Mouse (Mus musculus): ENCODE results near the gene Bax. TPM values are rescaled to one million over a fixed set of nuclear protein-coding genes. Genes with fewer than 3 reads are reported as not detected.

The Bax gene
- total RNA-seq, 2 experiments from 2014 or later, result 28.7 to 39.3 TPM

DNA sequence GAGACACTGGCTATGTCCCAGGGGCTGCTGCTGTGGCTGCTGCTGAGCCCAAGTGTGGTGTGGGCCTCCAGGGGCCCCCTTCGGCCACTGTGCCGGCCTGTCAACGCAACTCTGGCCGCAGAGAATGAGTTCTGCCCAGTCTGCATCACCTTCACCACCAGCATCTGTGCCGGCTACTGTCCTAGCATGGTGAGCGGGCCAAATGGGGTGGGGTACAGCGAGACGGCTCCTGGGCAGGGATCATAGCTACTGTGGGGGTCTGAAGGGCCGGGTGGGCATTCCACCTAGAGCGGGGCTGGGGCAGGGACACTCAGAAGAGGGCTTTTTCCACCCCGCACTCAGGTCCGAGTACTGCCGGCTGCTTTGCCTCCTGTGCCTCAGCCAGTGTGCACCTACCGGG, 45.5 kb downstream of the Bax start:
- no peak for ATAC-seq (replicated peaks; ENCODE audit: poor library complexity, severe bottlenecking)

DNA sequence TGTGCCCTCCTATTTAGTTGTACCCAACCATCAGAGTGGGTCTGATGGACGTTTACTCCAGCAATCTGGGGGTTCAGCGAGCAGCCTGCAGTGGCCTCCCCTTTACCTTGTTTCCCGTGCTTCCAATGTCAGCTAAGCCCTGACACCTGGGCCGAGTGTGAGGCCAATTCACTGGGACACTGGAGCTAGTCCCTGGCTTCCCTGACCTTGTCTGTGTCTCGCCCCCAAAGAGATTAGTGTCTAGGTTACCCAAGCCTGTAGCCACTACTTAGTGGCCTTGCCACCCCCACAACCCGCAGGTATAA, 46.1 kb downstream of the Bax start, which contains the start of gene Lhb:
TSS of gene Lhb (plus strand) at position 206 of the 305 bp plus-strand sequence.
- ATAC-seq (replicated peaks; ENCODE audit: poor library complexity, severe bottlenecking), result no peak

DNA sequence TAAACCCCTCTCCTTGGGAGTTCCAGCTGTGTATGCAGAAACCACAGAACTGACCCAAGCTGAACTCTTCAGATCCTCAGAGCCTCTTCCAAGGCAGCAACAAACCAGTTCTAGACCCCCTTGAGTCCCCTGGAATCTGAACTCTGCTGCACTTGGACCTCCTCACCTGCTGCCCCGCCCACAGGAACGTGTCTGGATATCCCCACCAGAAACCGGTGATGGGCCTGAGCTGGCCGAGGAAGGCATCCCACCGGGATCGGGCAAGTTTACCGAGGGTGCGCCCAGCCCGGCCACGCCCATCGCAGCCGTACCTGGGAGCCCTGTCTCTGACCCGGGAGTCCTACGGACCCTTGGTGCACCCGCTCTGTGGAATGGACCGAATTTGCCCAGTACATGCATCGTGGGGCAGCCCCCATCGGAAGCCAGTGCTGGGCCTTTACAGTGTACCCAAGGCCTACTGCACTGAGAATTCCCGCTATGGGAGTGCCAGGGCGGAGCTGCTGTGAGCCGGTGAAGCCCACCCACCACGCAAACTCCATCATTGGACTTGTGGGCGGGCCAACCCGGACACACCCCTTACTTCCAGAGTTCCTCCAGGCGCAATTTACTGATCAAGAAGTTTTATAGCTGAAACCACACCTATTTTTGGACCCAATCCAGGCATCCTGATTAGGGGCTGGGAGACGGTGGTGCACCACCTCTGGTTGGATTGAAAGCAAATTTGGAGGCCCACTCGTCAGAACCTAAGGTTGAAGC, 46.7 kb downstream of the Bax start:
- no peak for ATAC-seq (replicated peaks; ENCODE audit: poor library complexity, severe bottlenecking)

GRCm38 (mm10) chr7:45417962-45418492, 48.7 kb downstream of the Bax start:
- ATAC-seq (replicated peaks; ENCODE audit: poor library complexity, severe bottlenecking), result no peak

GRCm38 (mm10) chr7:45415636-45416035, 51.1 kb downstream of the Bax start:
- peak; percentile 59 for ATAC-seq (replicated peaks; ENCODE audit: poor library complexity, severe bottlenecking)

- ATAC-seq (replicated peaks; ENCODE audit: poor library complexity, severe bottlenecking), result no peak
Observed at GRCm38 (mm10) chr7:45414740-45415224, 51.9 kb downstream of the Bax start.

DNA sequence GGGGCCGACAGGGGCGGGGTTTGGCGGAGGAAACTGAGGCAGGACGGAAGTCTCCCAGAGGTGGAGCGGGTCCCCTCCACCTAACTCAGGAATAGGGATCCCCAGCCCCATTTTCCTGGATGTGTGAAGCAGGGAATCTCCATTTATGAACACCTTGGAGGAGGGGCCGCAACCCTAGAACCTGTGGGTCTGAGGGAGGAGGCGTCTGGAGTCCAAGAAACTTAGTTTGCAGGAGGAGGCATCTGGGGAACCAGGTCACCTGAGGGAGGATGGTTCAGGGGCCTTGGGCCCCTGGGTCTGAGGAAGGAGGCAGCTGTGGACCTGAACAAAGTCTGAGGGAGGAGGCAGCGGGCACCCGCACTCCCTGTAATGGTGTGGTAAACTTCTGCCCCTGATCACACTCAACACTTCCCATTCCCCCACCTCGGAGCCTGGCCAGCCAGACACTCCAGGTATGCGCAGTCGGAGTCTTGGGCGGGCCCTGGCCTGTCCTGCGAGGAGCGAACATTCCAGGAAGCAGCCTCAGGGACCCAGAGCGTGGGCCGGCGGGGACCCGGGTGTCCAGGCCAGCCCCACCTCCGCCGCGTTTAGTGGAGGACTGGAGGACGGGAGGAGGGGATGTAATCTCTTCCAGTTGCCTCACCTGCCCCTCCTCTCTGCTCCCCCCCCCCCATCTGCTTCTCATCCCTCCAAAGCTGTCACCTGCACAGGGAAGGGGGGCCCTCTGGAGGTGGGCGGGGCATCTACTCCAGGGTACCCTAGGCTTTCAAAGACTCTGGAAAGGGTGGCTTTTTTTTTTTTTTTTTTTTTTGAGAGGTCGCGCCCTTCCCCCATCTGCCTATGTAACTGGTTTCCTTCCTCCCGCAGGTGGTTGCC, 52.6 kb downstream of the Bax start:
- 0 out of 2 replicates have a peak, but pooled peaks have one; percentile 15 for ATAC-seq (replicated peaks; ENCODE audit: poor library complexity, severe bottlenecking)

DNA sequence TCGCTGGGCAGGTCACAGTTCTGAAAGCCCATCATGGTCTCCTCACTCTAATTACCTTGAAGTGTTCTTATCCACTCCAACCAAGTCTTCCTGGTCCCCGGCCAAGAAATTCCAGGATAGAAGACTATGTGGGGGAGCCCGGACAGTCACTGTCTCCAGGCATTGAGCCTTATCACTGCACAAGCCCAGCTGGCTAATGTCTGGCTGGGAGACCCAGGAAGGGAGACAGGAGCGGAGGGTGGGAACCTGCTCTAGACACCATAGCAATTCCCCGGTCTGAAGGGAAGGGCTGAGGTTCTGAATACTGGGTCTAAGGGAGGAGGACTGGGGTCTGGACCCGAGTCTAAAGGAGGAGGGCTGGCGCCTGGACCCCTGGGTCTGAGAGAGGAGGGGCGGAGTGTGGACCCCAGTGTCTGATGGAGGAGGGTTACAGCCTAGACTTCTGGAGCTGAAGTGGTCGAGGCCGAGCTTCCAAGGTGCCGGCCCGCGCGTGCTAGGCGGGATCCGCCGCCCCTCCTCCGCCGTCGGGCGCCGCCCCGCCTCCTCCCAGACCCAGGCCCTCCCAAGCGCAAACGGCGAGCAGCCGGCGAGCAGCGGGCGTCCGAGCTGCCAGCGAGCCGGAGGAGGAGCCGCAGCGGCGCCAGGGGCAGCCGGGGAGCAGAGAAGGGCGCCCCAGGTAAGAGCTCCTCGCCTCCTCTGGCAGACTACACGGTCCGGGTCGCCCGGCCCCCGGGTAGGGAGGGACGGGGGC, 53.4 kb downstream of the Bax start, which contains the start of gene Ntf5:
TSS of gene Ntf5 (plus strand) at position 583 of the 751 bp plus-strand sequence.
- no peak for ATAC-seq (replicated peaks; ENCODE audit: poor library complexity, severe bottlenecking)

- no peak for ATAC-seq (replicated peaks; ENCODE audit: poor library complexity, severe bottlenecking)
Observed at GRCm38 (mm10) chr7:45412421-45412820, 54.3 kb downstream of the Bax start.

Other genes starting within 250 kb of the Bax start
Only the 30 nearest of the 33 such genes appear.
- gene Cd37, start 227.8 kb downstream of the Bax start, total RNA-seq (2014; fragmentation: Nextera tagmentation), result 104 and 177 TPM in 2 replicates
- 59.5 and 69.2 TPM in 2 replicates for gene Cd37, start 227.8 kb downstream of the Bax start, total RNA-seq (2017)
- not detected in 2 replicates for gene Slc6a16, start 225.8 kb downstream of the Bax start, total RNA-seq (2014; fragmentation: Nextera tagmentation)
- not detected in 2 replicates for gene Slc6a16, start 225.8 kb downstream of the Bax start, total RNA-seq (2017)
- not detected in 2 replicates for gene Slc6a21, start 189.4 kb downstream of the Bax start, total RNA-seq (2014; fragmentation: Nextera tagmentation)
- gene Slc6a21, start 189.4 kb downstream of the Bax start, total RNA-seq (2017), result not detected in 2 replicates
- gene Trpm4, start 133.1 kb downstream of the Bax start, total RNA-seq (2014; fragmentation: Nextera tagmentation), result 5.4 and 6.3 TPM in 2 replicates
- 2.4 and 3.9 TPM in 2 replicates for gene Trpm4, start 133.1 kb downstream of the Bax start, total RNA-seq (2017)
- not detected in 2 replicates for gene Hrc, start 131.6 kb downstream of the Bax start, total RNA-seq (2014; fragmentation: Nextera tagmentation)
- not detected in 2 replicates for gene Hrc, start 131.6 kb downstream of the Bax start, total RNA-seq (2017)
- gene Ppfia3, start 99.9 kb downstream of the Bax start, total RNA-seq (2014; fragmentation: Nextera tagmentation), result 1.2 TPM in 1 of 2 replicates, not detected in the other
- not detected in 2 replicates for gene Ppfia3, start 99.9 kb downstream of the Bax start, total RNA-seq (2017)
- gene Lin7b, start 96.3 kb downstream of the Bax start, total RNA-seq (2014; fragmentation: Nextera tagmentation), result not detected in 2 replicates
- 1.9 TPM in 1 of 2 replicates, not detected in the other for gene Lin7b, start 96.3 kb downstream of the Bax start, total RNA-seq (2017)
- 259 and 270 TPM in 2 replicates for gene Snrnp70, start 71.2 kb downstream of the Bax start, total RNA-seq (2014; fragmentation: Nextera tagmentation)
- 374 and 382 TPM in 2 replicates for gene Snrnp70, start 71.2 kb downstream of the Bax start, total RNA-seq (2017)
- not detected in 2 replicates for gene Kcna7, start 61.2 kb downstream of the Bax start, total RNA-seq (2014; fragmentation: Nextera tagmentation)
- not detected in 2 replicates for gene Kcna7, start 61.2 kb downstream of the Bax start, total RNA-seq (2017)
- not detected in 2 replicates for gene Ntf5, start 53.2 kb downstream of the Bax start, total RNA-seq (2014; fragmentation: Nextera tagmentation)
- gene Ntf5, start 53.2 kb downstream of the Bax start, total RNA-seq (2017), result not detected in 2 replicates
- not detected in 2 replicates for gene Lhb, start 46.1 kb downstream of the Bax start, total RNA-seq (2014; fragmentation: Nextera tagmentation)
- gene Lhb, start 46.1 kb downstream of the Bax start, total RNA-seq (2017), result not detected in 2 replicates
- 27.1 and 32.4 TPM in 2 replicates for gene Gys1, start 32.1 kb downstream of the Bax start, total RNA-seq (2014; fragmentation: Nextera tagmentation)
- 20.3 and 21.3 TPM in 2 replicates for gene Gys1, start 32.1 kb downstream of the Bax start, total RNA-seq (2017)
- 90.0 and 147 TPM in 2 replicates for gene Ruvbl2, start 28.8 kb downstream of the Bax start, total RNA-seq (2014; fragmentation: Nextera tagmentation)
- 191 and 250 TPM in 2 replicates for gene Ruvbl2, start 28.8 kb downstream of the Bax start, total RNA-seq (2017)
- gene Ftl1, start 7.0 kb downstream of the Bax start, total RNA-seq (2014; fragmentation: Nextera tagmentation), result 1,113 and 1,886 TPM in 2 replicates
- gene Ftl1, start 7.0 kb downstream of the Bax start, total RNA-seq (2017), result 1,040 and 1,064 TPM in 2 replicates
- gene Tulp2, start 15.0 kb upstream of the Bax start, total RNA-seq (2014; fragmentation: Nextera tagmentation), result not detected in 2 replicates
- gene Tulp2, start 15.0 kb upstream of the Bax start, total RNA-seq (2017), result not detected in 2 replicates
- not detected in 2 replicates for gene Gm45808, start 19.9 kb upstream of the Bax start, total RNA-seq (2014; fragmentation: Nextera tagmentation)
- gene Gm45808, start 19.9 kb upstream of the Bax start, total RNA-seq (2017), result not detected in 2 replicates
- 29.3 and 31.1 TPM in 2 replicates for gene Dhdh, start 21.9 kb upstream of the Bax start, total RNA-seq (2014; fragmentation: Nextera tagmentation)
- 18.4 and 20.2 TPM in 2 replicates for gene Dhdh, start 21.9 kb upstream of the Bax start, total RNA-seq (2017)
- gene Nucb1, start 43.5 kb upstream of the Bax start, total RNA-seq (2014; fragmentation: Nextera tagmentation), result 184 and 207 TPM in 2 replicates
- gene Nucb1, start 43.5 kb upstream of the Bax start, total RNA-seq (2017), result 316 and 398 TPM in 2 replicates
- gene Ppp1r15a, start 59.4 kb upstream of the Bax start, total RNA-seq (2014; fragmentation: Nextera tagmentation), result 8.3 and 22.1 TPM in 2 replicates
- 51.1 and 54.9 TPM in 2 replicates for gene Ppp1r15a, start 59.4 kb upstream of the Bax start, total RNA-seq (2017)
- not detected in 2 replicates for gene Plekha4, start 59.4 kb upstream of the Bax start, total RNA-seq (2014; fragmentation: Nextera tagmentation)
- 0.26 TPM in 1 of 2 replicates, not detected in the other for gene Plekha4, start 59.4 kb upstream of the Bax start, total RNA-seq (2017)
- gene Hsd17b14, start 88.0 kb upstream of the Bax start, total RNA-seq (2014; fragmentation: Nextera tagmentation), result 4.4 TPM in 1 of 2 replicates, not detected in the other
- gene Hsd17b14, start 88.0 kb upstream of the Bax start, total RNA-seq (2017), result 0.26 and 0.41 TPM in 2 replicates
- gene Bcat2, start 103.3 kb upstream of the Bax start, total RNA-seq (2014; fragmentation: Nextera tagmentation), result 69.1 and 81.6 TPM in 2 replicates
- 38.9 and 42.7 TPM in 2 replicates for gene Bcat2, start 103.3 kb upstream of the Bax start, total RNA-seq (2017)
- not detected in 2 replicates for gene Fgf21, start 148.6 kb upstream of the Bax start, total RNA-seq (2014; fragmentation: Nextera tagmentation)
- not detected in 2 replicates for gene Fgf21, start 148.6 kb upstream of the Bax start, total RNA-seq (2017)
- not detected in 2 replicates for gene Fut1, start 150.4 kb upstream of the Bax start, total RNA-seq (2014; fragmentation: Nextera tagmentation)
- gene Fut1, start 150.4 kb upstream of the Bax start, total RNA-seq (2017), result not detected in 2 replicates
- gene Izumo1, start 154.9 kb upstream of the Bax start, total RNA-seq (2014; fragmentation: Nextera tagmentation), result not detected in 2 replicates
- gene Izumo1, start 154.9 kb upstream of the Bax start, total RNA-seq (2017), result 0.34 TPM in 1 of 2 replicates, not detected in the other
- 0.15 TPM in 1 of 2 replicates, not detected in the other for gene Rasip1, start 160.6 kb upstream of the Bax start, total RNA-seq (2014; fragmentation: Nextera tagmentation)
- gene Rasip1, start 160.6 kb upstream of the Bax start, total RNA-seq (2017), result 0.93 TPM in 1 of 2 replicates, not detected in the other
- gene Mamstr, start 173.1 kb upstream of the Bax start, total RNA-seq (2014; fragmentation: Nextera tagmentation), result not detected in 2 replicates
- gene Mamstr, start 173.1 kb upstream of the Bax start, total RNA-seq (2017), result 0.36 TPM in 1 of 2 replicates, not detected in the other
- gene Fut2, start 199.5 kb upstream of the Bax start, total RNA-seq (2014; fragmentation: Nextera tagmentation), result 0.24 TPM in 1 of 2 replicates, not detected in the other
- not detected in 2 replicates for gene Fut2, start 199.5 kb upstream of the Bax start, total RNA-seq (2017)
- not detected in 2 replicates for gene Ntn5, start 217.1 kb upstream of the Bax start, total RNA-seq (2014; fragmentation: Nextera tagmentation)
- not detected in 2 replicates for gene Ntn5, start 217.1 kb upstream of the Bax start, total RNA-seq (2017)
- not detected in 2 replicates for gene Sec1, start 227.5 kb upstream of the Bax start, total RNA-seq (2014; fragmentation: Nextera tagmentation)
- gene Sec1, start 227.5 kb upstream of the Bax start, total RNA-seq (2017), result not detected in 2 replicates

All from granulocyte monocyte progenitor cell, adult 5-6 weeks (primary cell).